Mouse (Mus musculus) cerebellum, postnatal 36 days (tissue): ENCODE measurements around the gene Nxpe3.

ENCODE experiments used
- DNase-seq, 2 experiments: peaks; one replicate each; pipeline ENCODE4 v3.0.0; 2021 to 2022; ENCODE audit warnings: mixed read lengths in 2 of 2

The Nxpe3 gene

GRCm38 (mm10) chr16:55894893-55895650 lies at the start of gene Nxpe3:
Gene Nxpe3 (minus strand): TSS chr16:55895285.
- peak; percentile 86 for DNase-seq

DNA sequence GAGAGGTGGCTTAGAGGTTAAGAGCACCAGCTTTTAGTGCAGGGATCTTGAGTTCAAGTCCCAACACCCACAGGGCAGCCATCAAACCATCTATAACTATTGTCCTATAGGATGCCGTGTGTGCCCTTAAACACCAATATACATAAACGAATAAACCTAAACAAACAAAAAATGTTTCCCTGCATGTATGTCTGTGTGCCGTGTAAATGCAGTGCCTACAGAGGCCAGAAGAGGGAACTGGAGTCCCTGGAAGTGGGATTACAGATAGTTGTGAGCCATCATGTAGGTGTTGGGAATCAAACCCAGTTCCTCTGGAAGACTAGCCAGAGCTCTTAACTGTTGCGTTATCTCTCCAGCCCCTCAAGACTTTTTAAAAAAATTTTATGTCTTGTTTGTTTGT lies 45.7 kb upstream of the Nxpe3 start:
- DNase-seq = no peak

DNA sequence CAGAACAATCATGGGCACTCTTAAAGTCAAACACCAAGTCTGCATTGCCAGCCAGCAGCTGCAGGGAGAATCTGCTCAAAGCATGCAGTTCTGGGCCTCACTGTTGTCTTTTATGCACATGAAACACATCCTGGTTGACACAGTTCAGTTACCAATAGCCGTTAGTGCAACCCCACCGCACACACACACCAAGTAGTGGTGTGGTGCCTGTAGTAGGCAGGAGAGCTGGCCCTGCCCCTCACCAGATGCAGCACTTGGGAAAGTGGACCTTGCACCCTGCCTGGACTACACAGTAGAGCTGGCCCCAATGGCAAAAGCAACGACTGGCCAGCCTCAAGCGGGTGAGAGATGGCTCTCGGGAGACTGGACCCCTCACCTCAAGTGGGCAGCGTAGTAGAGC lies 44.6 kb upstream of the Nxpe3 start:
- no peak for DNase-seq

DNA sequence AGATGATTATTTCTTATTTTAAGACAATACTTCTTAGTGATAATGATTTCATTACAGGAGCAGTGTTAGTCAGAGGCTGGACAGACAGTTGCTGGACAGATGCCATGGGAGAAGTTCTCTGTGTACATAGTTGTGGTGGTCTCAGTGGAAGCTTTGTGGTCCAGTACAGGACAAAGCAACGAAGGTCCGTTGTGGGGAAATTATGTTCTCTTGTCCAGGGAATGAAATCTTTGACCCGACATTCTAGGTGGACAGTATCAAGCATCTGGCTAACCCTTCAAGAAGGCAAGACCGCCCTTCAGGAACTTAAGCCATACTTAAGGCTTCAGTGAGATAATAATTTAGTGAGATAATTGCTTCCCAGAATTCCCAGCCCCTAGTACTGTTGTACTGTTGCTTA lies 43.7 kb upstream of the Nxpe3 start:
- DNase-seq = no peak

DNA sequence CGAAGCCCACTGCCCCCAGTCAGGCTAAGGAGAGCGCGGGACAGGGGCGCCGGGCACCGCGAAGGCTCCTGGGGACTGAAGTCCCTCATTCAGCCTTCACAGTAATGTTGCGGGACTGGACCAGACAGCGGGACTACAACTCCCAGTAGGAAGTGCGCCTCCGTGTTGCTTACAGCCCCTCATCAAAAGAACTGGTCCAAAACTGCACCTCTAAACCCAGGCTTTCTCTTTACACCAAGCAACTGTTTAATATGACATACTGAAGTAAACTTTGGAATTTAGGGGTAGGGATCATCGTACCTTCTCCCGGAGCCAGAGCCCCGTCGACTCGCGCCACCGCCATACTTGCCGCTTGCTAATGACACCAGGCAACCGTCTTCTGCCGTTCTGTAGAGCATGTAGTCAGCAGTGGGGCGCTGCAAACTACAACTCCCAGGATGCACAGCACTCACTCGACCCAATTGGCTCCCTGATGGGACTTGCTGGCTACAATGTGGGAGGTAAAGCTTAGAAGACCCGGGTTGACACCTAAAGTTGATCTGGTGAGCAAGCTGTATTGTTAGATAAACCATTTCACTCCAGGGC lies 39.5 kb upstream of the Nxpe3 start, which contains the start of gene Cep97:
Gene Cep97 (minus strand): TSS at position 403 of the 585 bp plus-strand sequence.
- DNase-seq = peak; percentile 87 to 92

DNA sequence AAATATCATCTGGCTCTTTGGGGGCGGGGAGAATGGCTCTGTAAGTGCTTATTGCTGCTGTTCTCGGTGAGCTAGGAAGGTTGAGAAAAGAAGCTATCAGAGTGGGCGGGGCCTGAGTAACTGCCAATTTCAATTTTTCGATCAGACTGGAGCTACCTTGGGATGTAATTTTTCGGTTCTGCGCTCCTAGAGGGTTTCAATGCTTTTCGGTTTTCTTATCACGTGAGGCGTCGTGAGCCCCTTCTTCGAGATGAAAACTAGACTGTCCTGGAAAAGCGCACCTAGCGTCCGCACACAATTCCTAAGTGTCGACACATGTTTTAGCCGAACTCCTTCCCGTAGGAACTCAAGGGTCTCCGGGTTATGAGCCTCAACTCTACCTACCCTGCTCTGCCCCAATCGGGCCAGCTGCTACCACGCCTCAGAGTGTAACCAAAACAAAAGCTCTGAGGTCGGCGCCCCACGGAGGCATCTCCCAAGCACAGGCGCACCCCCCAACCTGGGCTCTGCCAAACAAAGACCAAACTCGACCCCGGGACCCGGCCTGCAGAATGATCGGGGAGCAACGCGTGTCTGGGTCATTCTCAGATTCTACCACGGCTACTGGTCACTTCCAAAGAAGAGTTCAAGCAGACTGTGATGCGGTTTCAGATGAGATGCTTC lies 38.7 kb upstream of the Nxpe3 start:
- DNase-seq = peak in 1 of 2 experiments; percentile 40

DNA sequence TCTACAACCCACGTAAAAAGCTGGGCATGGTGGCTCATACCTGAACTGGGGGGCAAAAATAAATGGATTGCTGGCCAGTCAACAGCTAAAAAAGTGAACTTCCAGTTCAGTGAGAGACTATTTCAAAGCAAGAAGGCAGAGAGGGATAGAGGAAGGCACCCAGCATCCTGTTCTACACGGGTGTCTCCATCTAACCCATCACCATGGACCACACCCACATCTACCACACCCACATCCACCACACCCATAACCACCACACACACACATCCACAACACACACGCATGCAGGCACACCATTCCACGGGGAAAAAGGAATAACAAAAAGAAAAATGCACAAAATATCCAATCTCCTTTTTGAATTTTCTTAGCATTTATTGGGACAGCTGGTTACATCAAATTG lies 28.9 kb upstream of the Nxpe3 start:
- DNase-seq = no peak

DNA sequence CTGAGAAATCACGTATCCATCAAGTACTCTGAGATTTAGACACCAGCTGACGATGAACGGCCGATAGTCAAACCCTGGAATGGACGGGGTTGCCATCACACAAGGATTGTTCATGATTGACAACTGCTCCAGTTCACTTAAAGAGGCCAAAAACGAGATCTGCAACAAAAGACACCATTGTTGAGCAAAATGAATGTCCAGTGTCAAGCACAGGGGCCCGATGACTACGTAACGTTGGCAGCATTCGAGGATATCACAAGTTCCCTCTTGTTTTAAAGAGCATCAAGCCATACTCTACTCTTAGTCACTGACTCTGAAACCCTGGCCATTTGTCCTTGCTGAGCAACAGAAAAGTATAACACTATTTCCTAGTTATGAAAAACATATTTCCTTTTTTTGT lies 27.0 kb upstream of the Nxpe3 start:
- no peak for DNase-seq

DNA sequence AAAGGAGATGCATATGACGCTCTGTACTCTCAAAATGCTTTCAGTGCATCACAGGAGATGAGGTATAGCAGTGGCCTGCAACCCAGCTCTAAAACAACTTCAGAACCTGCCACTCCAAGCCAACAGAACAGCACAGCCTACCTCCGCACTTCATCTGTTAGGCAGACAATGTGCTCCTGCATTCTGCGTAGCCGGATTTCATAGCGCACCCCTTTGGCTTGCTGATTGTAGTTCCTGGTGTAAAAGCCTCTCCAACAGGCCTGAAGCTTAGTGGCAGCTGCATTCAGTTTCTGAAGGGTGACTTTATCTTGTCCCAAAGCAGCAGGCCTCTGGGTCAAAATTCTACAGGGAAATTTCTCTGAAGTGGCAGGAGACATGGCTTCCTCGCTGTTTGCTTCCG lies 19.6 kb upstream of the Nxpe3 start:
- DNase-seq = no peak

- no peak for DNase-seq
Measured at GRCm38 (mm10) chr16:55910208-55910793, 15.2 kb upstream of the Nxpe3 start.

GRCm38 (mm10) chr16:55906928-55907679 lies 12.0 kb upstream of the Nxpe3 start:
- DNase-seq = no peak

DNA sequence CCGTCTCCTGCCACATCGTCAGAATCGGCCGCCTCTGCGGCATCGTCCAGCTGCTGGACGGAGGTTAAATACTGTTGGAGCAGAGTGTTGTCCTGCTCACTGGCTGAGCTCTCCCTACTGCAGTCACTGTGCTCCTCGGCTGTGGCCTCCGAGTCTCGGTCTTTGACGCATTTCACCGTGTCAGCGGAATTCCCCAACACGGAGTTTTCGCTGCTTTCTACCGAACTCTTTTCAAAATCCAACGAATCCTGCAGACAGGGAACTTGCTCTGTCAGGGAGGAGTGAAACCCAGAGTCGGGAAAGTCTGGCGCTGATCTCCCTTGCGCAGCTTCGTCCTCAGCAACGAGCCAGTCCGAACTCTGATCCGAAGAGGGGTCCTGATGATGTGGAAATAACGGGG lies 10.3 kb upstream of the Nxpe3 start:
- DNase-seq = no peak

DNA sequence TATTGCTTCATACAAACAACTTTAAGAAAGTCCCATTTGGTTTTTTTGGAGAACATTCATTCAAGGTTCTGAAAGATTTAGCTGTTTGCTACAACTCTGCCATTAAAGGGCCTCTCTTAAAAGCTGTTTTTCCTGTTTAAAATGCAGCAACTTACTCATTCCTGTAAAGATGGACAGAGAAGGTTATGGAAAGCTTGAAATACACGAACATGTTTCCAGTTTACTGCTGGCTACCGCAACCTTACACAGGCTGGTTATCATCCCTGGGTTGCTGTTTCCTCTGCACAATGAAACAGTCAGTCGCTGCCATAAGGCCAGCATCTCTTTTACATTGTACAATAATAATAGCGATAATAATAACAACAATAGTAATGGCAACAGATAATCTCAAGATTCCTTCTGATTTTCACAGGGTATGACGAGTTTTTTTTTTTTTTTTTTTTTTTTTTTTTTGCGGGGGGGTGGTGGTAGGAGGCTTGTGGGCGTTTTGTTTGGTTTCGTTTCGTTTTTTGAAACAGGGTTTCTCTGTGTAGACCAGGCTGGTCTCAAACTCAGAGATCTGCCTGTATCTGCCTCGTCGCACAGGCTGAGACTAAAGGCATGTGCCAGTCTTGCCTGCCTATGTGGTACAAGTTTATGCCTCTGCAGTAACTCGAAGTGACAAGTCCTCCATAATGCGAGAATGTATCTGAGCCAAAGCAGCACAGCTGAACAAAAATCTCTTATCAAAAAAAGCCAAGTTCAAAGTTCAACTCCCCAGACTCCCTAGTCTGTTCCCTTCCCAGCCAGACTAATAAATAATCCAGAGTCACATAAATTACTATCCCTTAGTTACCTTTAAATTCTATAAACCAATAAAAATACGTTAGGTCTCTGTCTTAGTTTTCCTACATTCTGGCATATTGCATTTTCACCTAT lies 7.0 kb upstream of the Nxpe3 start:
- DNase-seq = no peak

- peak in 1 of 2 experiments; percentile 9 for DNase-seq
Measured at GRCm38 (mm10) chr16:55898385-55899002, 3.4 kb upstream of the Nxpe3 start.

DNA sequence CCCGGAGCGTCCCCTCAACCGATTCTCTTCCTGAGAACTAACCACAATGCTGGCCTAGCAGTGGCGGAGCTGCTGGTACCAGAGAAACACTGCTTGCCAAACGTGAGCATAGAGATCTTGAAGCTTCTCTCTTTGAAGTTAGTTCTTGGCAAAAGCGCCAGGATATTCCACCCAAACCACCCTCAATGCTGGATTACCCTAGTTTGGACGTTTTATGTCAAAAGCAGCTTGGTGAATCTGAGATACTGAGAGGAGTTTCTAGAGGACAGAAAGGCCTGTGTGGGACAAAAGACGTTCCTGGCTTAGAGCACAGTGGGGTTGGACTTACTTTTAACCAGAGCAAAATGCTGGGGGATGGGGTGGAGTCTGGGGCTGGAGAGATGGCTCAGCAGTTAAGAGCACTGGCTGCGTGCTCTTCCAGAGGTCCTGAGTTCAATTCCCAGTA lies 588 bp upstream of the Nxpe3 start:
- DNase-seq = peak in 1 of 2 experiments; percentile 15

- no peak for DNase-seq
Measured at GRCm38 (mm10) chr16:55894536-55894892, 571 bp downstream of the Nxpe3 start.

- DNase-seq = no peak
Measured at GRCm38 (mm10) chr16:55893410-55894107, 1.5 kb downstream of the Nxpe3 start.

GRCm38 (mm10) chr16:55892484-55892883 lies 2.6 kb downstream of the Nxpe3 start:
- DNase-seq = no peak

DNA sequence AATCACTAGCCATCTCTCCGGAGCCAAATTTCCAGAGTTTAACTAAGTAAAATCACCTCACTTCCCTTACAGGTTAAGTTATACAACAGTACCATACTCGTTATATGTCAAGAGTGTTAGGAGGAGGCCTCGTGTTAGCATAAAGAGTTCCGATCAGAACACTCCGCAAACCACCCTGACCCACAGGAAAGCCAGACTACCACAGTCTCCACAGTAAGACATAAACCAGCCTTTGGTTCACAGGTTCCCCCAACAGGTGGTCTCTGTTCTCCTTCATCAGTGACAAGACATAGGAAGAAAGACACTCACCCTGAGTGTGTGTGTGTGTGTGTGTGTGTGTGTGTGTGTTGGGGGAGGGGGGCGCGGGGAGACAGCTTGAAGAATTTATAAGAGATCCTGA lies 3.7 kb downstream of the Nxpe3 start:
- no peak for DNase-seq

DNA sequence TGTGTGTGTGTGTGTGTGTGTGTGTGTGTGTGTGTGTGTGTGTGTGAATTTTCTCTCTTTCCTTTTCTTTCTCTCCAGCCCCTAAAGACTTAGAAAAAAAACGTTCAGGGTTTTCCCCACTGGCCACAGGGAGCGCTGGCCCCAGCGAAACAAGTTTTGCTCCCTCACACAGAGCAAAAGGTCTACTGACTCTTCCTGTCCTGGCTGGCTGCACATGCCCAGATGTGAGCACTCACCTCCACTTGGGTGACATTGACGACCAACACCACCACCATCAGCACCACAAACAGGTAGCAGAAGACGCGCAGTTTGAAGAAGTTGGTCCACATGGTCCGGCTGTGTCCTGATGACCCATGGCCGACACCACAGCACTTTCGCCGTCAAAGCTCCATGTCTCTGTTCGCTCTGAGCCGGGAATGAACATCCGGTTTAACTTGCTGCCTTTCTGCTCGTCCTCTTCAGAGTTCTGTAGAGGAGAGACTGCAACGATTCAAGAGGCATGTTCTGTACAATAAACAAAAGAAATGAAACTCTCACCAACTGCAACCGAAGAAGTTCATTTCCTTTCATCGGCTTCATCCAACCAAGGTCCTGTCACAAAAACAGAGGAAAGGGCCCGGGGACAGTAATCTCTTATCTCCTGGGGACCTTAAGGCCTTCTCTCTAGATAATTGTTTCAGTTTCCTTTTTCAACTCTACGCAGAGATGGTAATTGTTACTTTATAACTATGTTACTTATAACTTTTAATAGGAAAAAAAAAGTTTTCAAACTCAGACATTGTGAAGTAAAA lies 4.5 kb downstream of the Nxpe3 start:
- DNase-seq = no peak
